ENCODE assay signal across 23 mouse cellular contexts in the genomic region with DNA sequence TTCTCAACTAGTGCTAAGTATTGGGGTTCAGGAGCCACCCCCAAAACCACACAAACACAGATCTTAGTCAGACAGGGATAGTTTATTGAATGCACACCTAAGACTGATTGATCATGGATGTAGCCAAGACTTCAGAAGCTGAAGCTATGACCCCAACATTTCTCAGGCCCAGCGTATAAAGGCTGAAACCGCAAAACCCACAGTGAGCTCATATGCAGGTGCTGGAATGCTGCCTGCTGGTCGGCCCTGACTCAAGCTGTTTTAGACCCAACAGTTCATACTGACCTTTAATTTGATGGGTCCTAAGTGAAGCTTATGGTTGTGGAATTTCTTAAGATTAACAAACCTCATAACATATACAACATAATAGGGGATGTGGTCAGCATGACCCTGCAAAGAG. TPM values are rescaled to one million over a fixed set of nuclear protein-coding genes. Genes with fewer than 3 reads are reported as not detected.
DNase-seq lines count a peak whose midpoint lies in the region; ATAC-seq and TF ChIP-seq lines count a peak whose summit lies in the region.
"Had no signal": no experiment of that assay in that cellular context is flagged by ENCODE, and none has a peak within 500 bp of the region (broad histone marks: within the 10 kb centered on the region; RNA-seq: fewer than 3 reads in every experiment).

No protein-coding gene starts in this region.

- no peaks in the 10 kb centered on the region for H3K27me3 ChIP-seq in myocyte (ENCODE audit: control insufficient read depth, insufficient read depth, insufficient read length)
- H3K27me3 ChIP-seq: CH12.LX; embryonic facial prominence, embryonic 12.5 days; forebrain, embryonic 12.5 days; Patski had no signal

- no peak overlapping the region for H3K4me3 ChIP-seq in myocyte
- H3K4me3 ChIP-seq: embryonic facial prominence, embryonic 10.5 days; embryonic facial prominence, embryonic 12.5 days; forebrain, embryonic 10.5 days; forebrain, embryonic 12.5 days had no signal

- peak; percentile 14 for DNase-seq in adrenal gland, adult 2 months
- DNase-seq in adrenal gland, postnatal 25 days = no peak
- DNase-seq in 416B (ENCODE audit: low read depth) = peak; percentile 74
- DNase-seq in heart, adult 9 months (ENCODE audit: low spot score in 2 of 2) = no peak
- DNase-seq: adrenal gland, postnatal 10 days; cerebellum, adult 11-12 months; cerebellum, adult 2 months; cerebellum, adult 9-10 months; cerebellum, postnatal 10 days; cerebellum, postnatal 25 days; forebrain, postnatal 0 days had no signal

- H3ac ChIP-seq in myocyte (ENCODE audit: control insufficient read depth, insufficient read length) = no peak overlapping the region

- H3K4me2 ChIP-seq in myocyte (ENCODE audit: low read depth) = peak overlapping the region; percentile 1
- H3K4me2 ChIP-seq: embryonic facial prominence, embryonic 12.5 days; forebrain, embryonic 12.5 days had no signal

- TF ChIP-seq POLR2A in myocyte (IDR thresholded peaks at IDR 0.05; ENCODE audit: insufficient read length, low read depth) = no peak

- ATAC-seq in erythroid progenitor cell, adult 5-6 weeks (replicated peaks; ENCODE audit: low FRiP score, poor library complexity, severe bottlenecking) = no peak
- ATAC-seq: activated CD4-positive, CD25-positive, alpha-beta regulatory T cell, adult 4 months; CD4-positive, CD25-positive, alpha-beta regulatory T cell, adult 4 months; forebrain, embryonic 14.5 days; forebrain, postnatal 0 days; Patski had no signal

- H3K79me2 ChIP-seq in myocyte (ENCODE audit: control insufficient read depth, insufficient read depth) = no peaks in the 10 kb centered on the region

- no peaks in the 10 kb centered on the region for H3K36me3 ChIP-seq in myocyte (ENCODE audit: control insufficient read depth, insufficient read depth)
- H3K36me3 ChIP-seq: embryonic facial prominence, embryonic 12.5 days; G1E had no signal

TF ChIP-seq in myocyte, 11 proteins besides CTCF, POLR2A, EP300 and RAD21:
- TF ChIP-seq CEBPB (IDR thresholded peaks at IDR 0.05; ENCODE audit: insufficient read depth, poor library complexity, severe bottlenecking) = no peak

RNA-seq across cellular contexts. Expression of gene Clk3, which starts 17.0 kb away (rescaled TPM):
- 10 to 100 TPM; 52.2 to 87.8 TPM for total RNA-seq in adrenal gland, adult 2 months (2021)
- polyA plus RNA-seq in adrenal gland, adult 2 months (2012; rRNA removed) = 45.7 and 60.6 TPM in 2 replicates
- 71.1 and 91.1 TPM in 2 replicates for total RNA-seq in adrenal gland, postnatal 25 days (2021)
- polyA plus RNA-seq in myocyte (2012; fragmentation: generic; extraction: Trizol) = 47.1 TPM
- total RNA-seq in erythroid progenitor cell, adult 5-6 weeks (2015; ENCODE audit: low replicate concordance) = 237 and 278 TPM in 2 replicates
- total RNA-seq in erythroid progenitor cell, adult 5-6 weeks (2017; ENCODE audit: low replicate concordance) = 247 and 348 TPM in 2 replicates

RNA-seq across cellular contexts. Expression of gene Arid3b, which starts 53.9 kb away (rescaled TPM):
- 1 to 10 TPM; 3.4 to 5.5 TPM for total RNA-seq in adrenal gland, adult 2 months (2021)
- polyA plus RNA-seq in adrenal gland, adult 2 months (2012; rRNA removed) = 6.9 and 8.8 TPM in 2 replicates
- total RNA-seq in adrenal gland, postnatal 25 days (2021) = 3.9 and 4.9 TPM in 2 replicates
- polyA plus RNA-seq in myocyte (2012; fragmentation: generic; extraction: Trizol) = 1.5 TPM
- total RNA-seq in erythroid progenitor cell, adult 5-6 weeks (2015; ENCODE audit: low replicate concordance) = 7.1 and 8.3 TPM in 2 replicates
- 0.83 and 1.8 TPM in 2 replicates for total RNA-seq in erythroid progenitor cell, adult 5-6 weeks (2017; ENCODE audit: low replicate concordance)

Comparison
In these comparisons a context has a peak if more than half of its experiments do, and no peak if none do; other contexts are left out.
1. DNase-seq: peak in adrenal gland, adult 2 months (single experiment) and 416B (single experiment); none in adrenal gland, postnatal 25 days (single experiment) and heart, adult 9 months (0 of 2).